Mouse (Mus musculus): ENCODE measurements at regions not wholly inside any gene's neighbourhood (a gene's known extent, or its start where the extent isn't known, plus 50 kb on each side); places are given as distances from the start of the nearest gene placed in this dataset.
"Not testable (repeated sequence)": the region's sequence is repeated elsewhere in the genome, so short reads cannot be mapped to it uniquely, and the experiment has no call there.

GRCm38 (mm10) chr5:40901742-40902141 is 806.2 kb downstream of the Rab28 start:
- DNase-seq (ENCODE audit: low spot score): no peak

- no peak for DNase-seq (ENCODE audit: low spot score)
Observed at GRCm38 (mm10) chr5:40882886-40883285, 825.1 kb downstream of the Rab28 start.

- no peak for DNase-seq (ENCODE audit: low spot score)
Observed at GRCm38 (mm10) chr5:40877756-40878155, 830.2 kb downstream of the Rab28 start.

- DNase-seq (ENCODE audit: low spot score): not testable (repeated sequence)
Observed at GRCm38 (mm10) chr5:40862349-40862748, 845.6 kb downstream of the Rab28 start.
